Mouse (Mus musculus) adrenal gland, postnatal 14 days (tissue): ENCODE measurements around the gene Lrp6. TPM values are rescaled to one million over a fixed set of nuclear protein-coding genes. Genes with fewer than 3 reads are reported as not detected.
A peak's percentile ranks its signal among the peaks of the same experiment; 100 is the strongest.

Experiments
- DNase-seq: peaks from one replicate; pipeline ENCODE4 v3.0.0; 2021; ENCODE audit warnings: mixed read lengths
- total RNA-seq: library from RNA; stranded (reverse); gene quantifications from 2 replicates; pipeline ENCODE4 v1.2.3, GENCODE M21; 2021

The Lrp6 gene
- total RNA-seq, 1 experiment from 2014 or later: 89.2 TPM

GRCm38 (mm10) chr6:134575288-134575741 lies 8.6 kb upstream of the Lrp6 start:
- no peak for DNase-seq

GRCm38 (mm10) chr6:134567986-134568556 lies 1.3 kb upstream of the Lrp6 start:
- DNase-seq: no peak

- peak; percentile 20 for DNase-seq
Measured at GRCm38 (mm10) chr6:134566248-134566817, 432 bp downstream of the Lrp6 start.

GRCm38 (mm10) chr6:134565606-134566247 lies 1.0 kb downstream of the Lrp6 start:
- DNase-seq: peak; percentile 45

- DNase-seq: no peak
Measured at GRCm38 (mm10) chr6:134564539-134564938, 2.2 kb downstream of the Lrp6 start.

GRCm38 (mm10) chr6:134559635-134560034 lies 7.1 kb downstream of the Lrp6 start:
- no peak for DNase-seq

- DNase-seq: no peak
Measured at GRCm38 (mm10) chr6:134558546-134559129, 8.1 kb downstream of the Lrp6 start.

GRCm38 (mm10) chr6:134557043-134557442 lies 9.7 kb downstream of the Lrp6 start:
- no peak for DNase-seq

GRCm38 (mm10) chr6:134556185-134556950 lies 10.4 kb downstream of the Lrp6 start:
- DNase-seq: peak; percentile 74

GRCm38 (mm10) chr6:134555178-134555577 lies 11.6 kb downstream of the Lrp6 start:
- no peak for DNase-seq

GRCm38 (mm10) chr6:134554230-134554629 lies 12.5 kb downstream of the Lrp6 start:
- no peak for DNase-seq

- no peak for DNase-seq
Measured at GRCm38 (mm10) chr6:134551007-134551406, 15.8 kb downstream of the Lrp6 start.

GRCm38 (mm10) chr6:134550396-134550795 lies 16.4 kb downstream of the Lrp6 start:
- no peak for DNase-seq

GRCm38 (mm10) chr6:134544843-134545242 lies 21.9 kb downstream of the Lrp6 start:
- DNase-seq: no peak

- no peak for DNase-seq
Measured at GRCm38 (mm10) chr6:134544093-134544492, 22.7 kb downstream of the Lrp6 start.

- no peak for DNase-seq
Measured at GRCm38 (mm10) chr6:134543607-134544006, 23.2 kb downstream of the Lrp6 start.

GRCm38 (mm10) chr6:134542374-134542773 lies 24.4 kb downstream of the Lrp6 start:
- no peak for DNase-seq

- no peak for DNase-seq
Measured at GRCm38 (mm10) chr6:134540161-134540560, 26.6 kb downstream of the Lrp6 start.

GRCm38 (mm10) chr6:134539459-134539858 lies 27.3 kb downstream of the Lrp6 start:
- DNase-seq: no peak

GRCm38 (mm10) chr6:134538805-134539204 lies 28.0 kb downstream of the Lrp6 start:
- DNase-seq: no peak

GRCm38 (mm10) chr6:134537461-134538117 lies 29.2 kb downstream of the Lrp6 start:
- DNase-seq: no peak

GRCm38 (mm10) chr6:134535169-134535568 lies 31.6 kb downstream of the Lrp6 start:
- no peak for DNase-seq
